8 mouse cellular contexts compared by ENCODE assay signal in genomic region chr15:80174598-80174875, GRCm38 (mm10). TPM values are rescaled to one million over a fixed set of nuclear protein-coding genes. Genes with fewer than 3 reads are reported as not detected.
DNase-seq lines count a peak whose midpoint lies in the region; ATAC-seq lines count a peak whose summit lies in the region.

No protein-coding gene starts in this region.

- H3K9ac ChIP-seq in heart, embryonic 15.5 days = peak overlapping the region; percentile 54
- H3K9ac ChIP-seq in hindbrain, embryonic 11.5 days (ENCODE audit: low read depth, low read length) = peak overlapping the region; percentile 98
- peak overlapping the region; percentile 99 for H3K9ac ChIP-seq in midbrain, embryonic 14.5 days (replicated peaks; ENCODE audit: low read length)

- H3K36me3 ChIP-seq in heart, embryonic 15.5 days = no peaks in the 10 kb centered on the region
- no peaks in the 10 kb centered on the region for H3K36me3 ChIP-seq in hindbrain, embryonic 11.5 days (ENCODE audit: control insufficient read depth, insufficient read depth, low read length)
- no peaks in the 10 kb centered on the region for H3K36me3 ChIP-seq in midbrain, embryonic 14.5 days (ENCODE audit: control insufficient read depth, insufficient read depth, low read length)

- intact Hi-C loops in heart, postnatal 25 days (cut with DNase I) = loop anchor here (5.0 kb wide), 1 partner anchor 42 kb away; the partner anchor contains the start of gene Tab1

- H3K4me1 ChIP-seq in heart, embryonic 15.5 days (replicated peaks) = peaks cover 26% of the 10 kb centered on the region
- no peaks in the 10 kb centered on the region for H3K4me1 ChIP-seq in brown adipose tissue, adult 24 weeks (ENCODE audit: control insufficient read depth, insufficient read depth, insufficient read length, low read length)
- 0 out of 2 replicates have a peak, but pooled peaks cover 2% of the 10 kb centered on the region for H3K4me1 ChIP-seq in hindbrain, embryonic 11.5 days (replicated peaks; ENCODE audit: control insufficient read depth, insufficient read depth, low read length)
- peaks cover 15% of the 10 kb centered on the region for H3K4me1 ChIP-seq in midbrain, embryonic 14.5 days (ENCODE audit: control insufficient read depth, insufficient read depth, low read length)

- DNase-seq in heart, postnatal 25 days (ENCODE audit: low spot score) = no peak
- DNase-seq in hindbrain, embryonic 11.5 days (ENCODE audit: low spot score) = no peak
- peak; percentile 54 for DNase-seq in midbrain, embryonic 14.5 days
- DNase-seq in adipocyte (ENCODE audit: low spot score) = no peak
- no peak for DNase-seq in frontal cortex, postnatal 14 days (ENCODE audit: low spot score in 2 of 2)

- H3K27me3 ChIP-seq in heart, embryonic 15.5 days = peaks cover 39% of the 10 kb centered on the region; the same call in 1 of the 2 replicates
- no peaks in the 10 kb centered on the region for H3K27me3 ChIP-seq in hindbrain, embryonic 11.5 days (ENCODE audit: control insufficient read depth, insufficient read depth, low read length)
- no peaks in the 10 kb centered on the region for H3K27me3 ChIP-seq in midbrain, embryonic 14.5 days (ENCODE audit: control insufficient read depth, insufficient read depth, low read length)

- H3K4me2 ChIP-seq in heart, embryonic 15.5 days = peak overlapping the region; percentile 98
- peak overlapping the region; percentile 73 for H3K4me2 ChIP-seq in hindbrain, embryonic 11.5 days (replicated peaks; ENCODE audit: low read depth, low read length)
- H3K4me2 ChIP-seq in midbrain, embryonic 14.5 days (ENCODE audit: low read length) = peak overlapping the region; percentile 75

- ATAC-seq in heart, embryonic 15.5 days (replicated peaks; ENCODE audit: insufficient number of reproducible peaks, insufficient read depth, low FRiP score, low read depth) = no peak
- no peak for ATAC-seq in hindbrain, embryonic 11.5 days (ENCODE audit: low FRiP score)
- no peak for ATAC-seq in midbrain, embryonic 14.5 days (ENCODE audit: low FRiP score, low TSS enrichment)
- ATAC-seq in inflammation-experienced regulatory T-cells, adult 6 months = no peak

- no peak overlapping the region for H3K27ac ChIP-seq in heart, embryonic 15.5 days
- H3K27ac ChIP-seq in brown adipose tissue, adult 24 weeks (replicated peaks; ENCODE audit: low read depth, low read length) = no peak overlapping the region
- H3K27ac ChIP-seq in hindbrain, embryonic 11.5 days (ENCODE audit: low read depth, low read length) = no peak overlapping the region
- H3K27ac ChIP-seq in midbrain, embryonic 14.5 days (replicated peaks; ENCODE audit: low read depth, low read length) = peak overlapping the region; percentile 96

- no peaks in the 10 kb centered on the region for H3K9me3 ChIP-seq in heart, embryonic 15.5 days (replicated peaks)
- no peaks in the 10 kb centered on the region for H3K9me3 ChIP-seq in hindbrain, embryonic 11.5 days (ENCODE audit: control insufficient read depth, low read length)
- H3K9me3 ChIP-seq in midbrain, embryonic 14.5 days (ENCODE audit: control insufficient read depth, low read length) = no peaks in the 10 kb centered on the region

- WGBS in heart, embryonic 15.5 days = 11% methylated on average over 5 of the region's 5 CpGs
- 1% methylated on average over 5 of the region's 5 CpGs for WGBS in hindbrain, embryonic 11.5 days
- WGBS in midbrain, embryonic 14.5 days = 0% methylated on average over 5 of the region's 5 CpGs

- peak overlapping the region; percentile 70 for H3K4me3 ChIP-seq in heart, embryonic 15.5 days
- H3K4me3 ChIP-seq in brown adipose tissue, adult 24 weeks (ENCODE audit: insufficient read depth, low read depth, low read length) = peak overlapping the region; percentile 15; the same call in 1 of the 2 replicates
- H3K4me3 ChIP-seq in hindbrain, embryonic 11.5 days (ENCODE audit: low read depth, low read length) = peak overlapping the region; percentile 100
- H3K4me3 ChIP-seq in midbrain, embryonic 14.5 days (replicated peaks; ENCODE audit: low read depth, low read length) = peak overlapping the region; percentile 97

RNA-seq across cellular contexts. Expression of gene Mgat3, which starts 1.0 kb away (rescaled TPM):
- polyA plus RNA-seq in heart, embryonic 15.5 days (2015; fragmentation: Nextera tagmentation; extraction: Ambion mirVana) = 0.93 and 2.5 TPM in 2 replicates
- total RNA-seq in heart, postnatal 25 days (2021) = 1 to 10 TPM; 1.5 to 1.6 TPM
- 0.36 and 0.50 TPM in 2 replicates for polyA plus RNA-seq in brown adipose tissue, adult 24 weeks (2012; ENCODE audit: insufficient read depth, insufficient read length, missing spikeins)
- polyA plus RNA-seq in hindbrain, embryonic 11.5 days (2014; fragmentation: Nextera tagmentation; extraction: Ambion mirVana) = 9.6 and 9.8 TPM in 2 replicates
- polyA plus RNA-seq in midbrain, embryonic 14.5 days (2014; fragmentation: Nextera tagmentation; extraction: Ambion mirVana) = 19.9 and 20.5 TPM in 2 replicates
- polyA plus RNA-seq in inflammation-experienced regulatory T-cells, adult 6 months (2017; shearing (Covaris generic)) = not detected

RNA-seq across cellular contexts. Expression of gene Tab1, which starts 41.6 kb away (rescaled TPM):
- polyA plus RNA-seq in heart, embryonic 15.5 days (2015; fragmentation: Nextera tagmentation; extraction: Ambion mirVana) = 25.0 and 33.6 TPM in 2 replicates
- 10 to 100 TPM; 23.7 to 26.5 TPM for total RNA-seq in heart, postnatal 25 days (2021)
- 4.8 and 5.7 TPM in 2 replicates for polyA plus RNA-seq in brown adipose tissue, adult 24 weeks (2012; ENCODE audit: insufficient read depth, insufficient read length, missing spikeins)
- polyA plus RNA-seq in hindbrain, embryonic 11.5 days (2014; fragmentation: Nextera tagmentation; extraction: Ambion mirVana) = 21.6 and 24.7 TPM in 2 replicates
- 37.9 and 42.5 TPM in 2 replicates for polyA plus RNA-seq in midbrain, embryonic 14.5 days (2014; fragmentation: Nextera tagmentation; extraction: Ambion mirVana)
- polyA plus RNA-seq in inflammation-experienced regulatory T-cells, adult 6 months (2017; shearing (Covaris generic)) = 10 to 100 TPM; 12.2 to 15.9 (median 12.3) TPM

RNA-seq across cellular contexts. Expression of gene Mief1, which starts 59.3 kb away (rescaled TPM):
- 21.1 and 26.8 TPM in 2 replicates for polyA plus RNA-seq in heart, embryonic 15.5 days (2015; fragmentation: Nextera tagmentation; extraction: Ambion mirVana)
- total RNA-seq in heart, postnatal 25 days (2021) = 10 to 100 TPM; 29.2 to 32.3 TPM
- 15.4 and 16.0 TPM in 2 replicates for polyA plus RNA-seq in brown adipose tissue, adult 24 weeks (2012; ENCODE audit: insufficient read depth, insufficient read length, missing spikeins)
- polyA plus RNA-seq in hindbrain, embryonic 11.5 days (2014; fragmentation: Nextera tagmentation; extraction: Ambion mirVana) = 38.5 and 39.1 TPM in 2 replicates
- polyA plus RNA-seq in midbrain, embryonic 14.5 days (2014; fragmentation: Nextera tagmentation; extraction: Ambion mirVana) = 28.1 and 41.7 TPM in 2 replicates
- 10 to 100 TPM; 29.1 to 39.4 (median 34.2) TPM for polyA plus RNA-seq in inflammation-experienced regulatory T-cells, adult 6 months (2017; shearing (Covaris generic))

Comparison
In these comparisons a context has a peak if more than half of its experiments do, and no peak if none do; other contexts are left out.
1. H3K4me3 ChIP-seq: peak in every context shown above with its lines; median percentile 100 in hindbrain, embryonic 11.5 days; 97 in midbrain, embryonic 14.5 days; 70 in heart, embryonic 15.5 days; 15 in brown adipose tissue, adult 24 weeks.